Mouse (Mus musculus) C2C12 (cell line): Measurements from ENCODE around the gene Lamc1. TPM values are rescaled to one million over a fixed set of nuclear protein-coding genes. Genes with fewer than 3 reads are reported as not detected.

ENCODE experiments used
- H3K27me3 ChIP-seq: one replicate; pipeline ENCODE4 v1.6.1; 2011; ENCODE audit not compliant: control insufficient read depth, insufficient read depth, insufficient read length
- H3K36me3 ChIP-seq: one replicate; pipeline ENCODE4 v1.6.1; 2011; ENCODE audit not compliant: control insufficient read depth, insufficient read depth
- H3K4me3 ChIP-seq: one replicate; pipeline ENCODE4 v1.5.1; 2011; ENCODE audit warnings: mild to moderate bottlenecking, control low read depth; ENCODE audit not compliant: poor library complexity, insufficient read depth, severe bottlenecking
- H3K79me2 ChIP-seq: one replicate; pipeline ENCODE4 v1.6.1; 2011; ENCODE audit not compliant: control insufficient read depth, insufficient read depth
- H3K79me3 ChIP-seq: one replicate; pipeline ENCODE4 v1.6.1; 2011; ENCODE audit warnings: low read depth, control low read depth
- H3ac ChIP-seq: one replicate; pipeline ENCODE3; 2011; ENCODE audit warnings: low read depth; ENCODE audit not compliant: control insufficient read depth, insufficient read length
- CEBPB ChIP-seq: IDR thresholded peaks from one replicate; pipeline ENCODE4 v1.6.1; 2011; ENCODE audit warnings: low read depth, mild to moderate bottlenecking, control low read depth, moderate library complexity
- CTCF ChIP-seq: IDR thresholded peaks from one replicate; pipeline ENCODE4 v1.5.1; 2011; ENCODE audit not compliant: control insufficient read depth, insufficient read depth, insufficient read length
- FOSL1 ChIP-seq: IDR thresholded peaks from one replicate; pipeline ENCODE4 v1.8.0; 2011; ENCODE audit warnings: mild to moderate bottlenecking, low read length; ENCODE audit not compliant: poor library complexity, insufficient read depth, severe bottlenecking
- MAX ChIP-seq: IDR thresholded peaks from one replicate; pipeline ENCODE4 v1.6.1; 2011; ENCODE audit warnings: mild to moderate bottlenecking, control low read depth
- MYOD1 ChIP-seq: IDR thresholded peaks from one replicate; pipeline ENCODE4 v1.6.1; 2011; ENCODE audit warnings: low read depth; ENCODE audit not compliant: control insufficient read depth, insufficient read length
- MYOG ChIP-seq: IDR thresholded peaks from one replicate; pipeline ENCODE4 v1.6.1; 2011; ENCODE audit not compliant: control insufficient read depth, insufficient read length; ENCODE audit errors: extremely low read depth
- USF1 ChIP-seq: IDR thresholded peaks from one replicate; pipeline ENCODE4 v1.6.1; 2011; ENCODE audit warnings: low read depth, mild to moderate bottlenecking, control low read depth, moderate library complexity
- polyA plus RNA-seq: library from polyadenylated mRNA; unstranded; fragments of >200 nt; fragmentation: generic; extraction: Trizol; gene quantifications from one replicate; pipeline ENCODE4 v1.2.1, GENCODE M21; 2012; ENCODE audit warnings: missing spikeins

Gene Lamc1
- polyA plus RNA-seq, 1 experiment, result 35.5 TPM

GRCm38 (mm10) chr1:153201448-153201847 is 131.1 kb downstream of the Lamc1 start:
- Histone ChIP-seq H3K36me3 (no peaks in the 10 kb centered on the region), H3K27me3 (no peaks in the 10 kb centered on the region), H3ac (no peak overlapping the region), H3K79me2 (no peaks in the 10 kb centered on the region), H3K79me3 (no peaks in the 10 kb centered on the region), H3K4me3 (no peak overlapping the region)
- TF ChIP-seq CEBPB (no peak), USF1 (no peak), MYOG (no peak), FOSL1 (no peak), CTCF (no peak), MYOD1 (no peak), MAX (no peak)

GRCm38 (mm10) chr1:153197316-153197850 is 135.2 kb downstream of the Lamc1 start:
- Histone ChIP-seq H3ac (no peak overlapping the region), H3K27me3 (no peaks in the 10 kb centered on the region), H3K36me3 (no peaks in the 10 kb centered on the region), H3K79me3 (no peaks in the 10 kb centered on the region), H3K79me2 (no peaks in the 10 kb centered on the region), H3K4me3 (no peak overlapping the region)
- TF ChIP-seq FOSL1 (no peak), CEBPB (no peak), MYOD1 (no peak), USF1 (no peak), MAX (no peak), MYOG (no peak), CTCF (no peak)

GRCm38 (mm10) chr1:153192945-153193344 is 139.6 kb downstream of the Lamc1 start:
- TF ChIP-seq CEBPB (no peak), USF1 (no peak), FOSL1 (no peak), CTCF (no peak), MYOG (no peak), MAX (no peak), MYOD1 (no peak)
- H3K27me3 ChIP-seq, result no peaks in the 10 kb centered on the region
- H3K79me2 ChIP-seq, result no peaks in the 10 kb centered on the region
- no peaks in the 10 kb centered on the region for H3K36me3 ChIP-seq
- H3K4me3 ChIP-seq, result no peak overlapping the region
- no peaks in the 10 kb centered on the region for H3K79me3 ChIP-seq
- no peak overlapping the region for H3ac ChIP-seq

GRCm38 (mm10) chr1:153192379-153192778 is 140.2 kb downstream of the Lamc1 start:
- no peak overlapping the region for H3K4me3 ChIP-seq
- no peaks in the 10 kb centered on the region for H3K27me3 ChIP-seq
- H3K36me3 ChIP-seq, result no peaks in the 10 kb centered on the region
- TF ChIP-seq USF1, result no peak
- TF ChIP-seq CTCF, result no peak
- TF ChIP-seq MYOD1, result no peak
- TF ChIP-seq CEBPB, result no peak
- no peak for TF ChIP-seq MYOG
- no peak for TF ChIP-seq FOSL1
- no peak for TF ChIP-seq MAX
- H3ac ChIP-seq, result no peak overlapping the region
- H3K79me3 ChIP-seq, result no peaks in the 10 kb centered on the region
- H3K79me2 ChIP-seq, result no peaks in the 10 kb centered on the region

- H3K79me3 ChIP-seq, result no peaks in the 10 kb centered on the region
- no peaks in the 10 kb centered on the region for H3K79me2 ChIP-seq
- no peak overlapping the region for H3ac ChIP-seq
- TF ChIP-seq FOSL1 (no peak), USF1 (no peak)
- no peaks in the 10 kb centered on the region for H3K27me3 ChIP-seq
- H3K4me3 ChIP-seq, result no peak overlapping the region
- no peaks in the 10 kb centered on the region for H3K36me3 ChIP-seq
Observed at GRCm38 (mm10) chr1:153191943-153192329, 140.7 kb downstream of the Lamc1 start.
